Mouse (Mus musculus) kidney, embryonic 16.5 days (tissue): Measurements from ENCODE around the gene Rilpl1. TPM values are rescaled to one million over a fixed set of nuclear protein-coding genes. Genes with fewer than 3 reads are reported as not detected.

ENCODE experiments used
- polyA plus RNA-seq: library from polyadenylated mRNA; unstranded; fragments of >200 nt; fragmentation: Nextera tagmentation; extraction: Ambion mirVana; gene quantifications from 2 replicates; pipeline ENCODE4 v1.2.1, GENCODE M21; 2015

Rilpl1 gene
- polyA plus RNA-seq, 1 experiment from 2014 or later, result 21.7 TPM

Other genes with a start within 250 kb of the Rilpl1 start
- 10.8 and 13.8 TPM in 2 replicates for gene Mphosph9, start 203.4 kb downstream of the Rilpl1 start, polyA plus RNA-seq
- 18.5 and 20.4 TPM in 2 replicates for gene 2810006K23Rik, start 203.3 kb downstream of the Rilpl1 start, polyA plus RNA-seq
- gene Cdk2ap1, start 168.3 kb downstream of the Rilpl1 start, polyA plus RNA-seq, result 28.4 and 29.9 TPM in 2 replicates
- 72.7 and 94.8 TPM in 2 replicates for gene Sbno1, start 105.4 kb downstream of the Rilpl1 start, polyA plus RNA-seq
- 30.7 and 38.1 TPM in 2 replicates for gene Kmt5a, start 91.5 kb downstream of the Rilpl1 start, polyA plus RNA-seq
- 34.7 and 36.8 TPM in 2 replicates for gene Rilpl2, start 53.0 kb downstream of the Rilpl1 start, polyA plus RNA-seq
- 27.4 and 29.4 TPM in 2 replicates for gene Snrnp35, start 48.3 kb downstream of the Rilpl1 start, polyA plus RNA-seq
- 537 and 602 TPM in 2 replicates for gene Tmed2, start 9.3 kb upstream of the Rilpl1 start, polyA plus RNA-seq
- 13.9 and 17.2 TPM in 2 replicates for gene Ddx55, start 21.5 kb upstream of the Rilpl1 start, polyA plus RNA-seq
- gene Eif2b1, start 47.7 kb upstream of the Rilpl1 start, polyA plus RNA-seq, result 73.4 and 76.1 TPM in 2 replicates
- 67.9 and 73.8 TPM in 2 replicates for gene Gtf2h3, start 47.7 kb upstream of the Rilpl1 start, polyA plus RNA-seq
- 47.1 and 48.6 TPM in 2 replicates for gene Atp6v0a2, start 97.2 kb upstream of the Rilpl1 start, polyA plus RNA-seq
- 0.12 and 0.15 TPM in 2 replicates for gene Dnah10, start 193.7 kb upstream of the Rilpl1 start, polyA plus RNA-seq